Mouse (Mus musculus) c-Kit-positive CD71-negative TER-119-negative erythroid progenitor cells, embryonic 14.5 days (primary cell): ENCODE measurements around the gene Il31ra.

Source experiments
- DNase-seq: peaks from one replicate; pipeline ENCODE4 v3.0.0-alpha.2; 2013; ENCODE audit warnings: low read depth

The Il31ra gene

GRCm38 (mm10) chr13:112560554-112561138 lies 33.5 kb downstream of the Il31ra start:
- no peak for DNase-seq

GRCm38 (mm10) chr13:112556501-112556900 lies 37.7 kb downstream of the Il31ra start:
- DNase-seq = no peak

- no peak for DNase-seq
Observed at GRCm38 (mm10) chr13:112553304-112553703, 40.9 kb downstream of the Il31ra start.

- no peak for DNase-seq
Observed at GRCm38 (mm10) chr13:112551641-112552548, 42.3 kb downstream of the Il31ra start.

GRCm38 (mm10) chr13:112541223-112541975 lies 52.8 kb downstream of the Il31ra start:
- no peak for DNase-seq

GRCm38 (mm10) chr13:112540616-112541015 lies 53.5 kb downstream of the Il31ra start:
- DNase-seq = no peak

GRCm38 (mm10) chr13:112537065-112537464 lies 57.1 kb downstream of the Il31ra start:
- no peak for DNase-seq

- DNase-seq = no peak
Observed at GRCm38 (mm10) chr13:112536611-112537010, 57.5 kb downstream of the Il31ra start.

GRCm38 (mm10) chr13:112533556-112533955 lies 60.6 kb downstream of the Il31ra start:
- no peak for DNase-seq

GRCm38 (mm10) chr13:112532235-112532634 lies 61.9 kb downstream of the Il31ra start:
- DNase-seq = no peak

GRCm38 (mm10) chr13:112529893-112530292 lies 64.3 kb downstream of the Il31ra start:
- peak; percentile 50 for DNase-seq

GRCm38 (mm10) chr13:112527186-112527585 lies 67.0 kb downstream of the Il31ra start:
- DNase-seq = no peak

- DNase-seq = no peak
Observed at GRCm38 (mm10) chr13:112523346-112523970, 70.7 kb downstream of the Il31ra start.

GRCm38 (mm10) chr13:112522896-112523295 lies 71.3 kb downstream of the Il31ra start:
- DNase-seq = no peak

- no peak for DNase-seq
Observed at GRCm38 (mm10) chr13:112522261-112522660, 71.9 kb downstream of the Il31ra start.

- DNase-seq = no peak
Observed at GRCm38 (mm10) chr13:112514546-112514945, 79.6 kb downstream of the Il31ra start.

GRCm38 (mm10) chr13:112512824-112513223 lies 81.3 kb downstream of the Il31ra start:
- DNase-seq = no peak

GRCm38 (mm10) chr13:112511810-112512209 lies 82.3 kb downstream of the Il31ra start:
- DNase-seq = no peak

- DNase-seq = no peak
Observed at GRCm38 (mm10) chr13:112511261-112511660, 82.9 kb downstream of the Il31ra start.

GRCm38 (mm10) chr13:112510437-112511212 lies 83.5 kb downstream of the Il31ra start:
- DNase-seq = no peak

- peak; percentile 38 for DNase-seq
Observed at GRCm38 (mm10) chr13:112509465-112509864, 84.7 kb downstream of the Il31ra start.
